Mouse (Mus musculus) forebrain, embryonic 13.5 days (tissue): ENCODE data around the gene Fam216a. TPM values are rescaled to one million over a fixed set of nuclear protein-coding genes. Genes with fewer than 3 reads are reported as not detected.

ENCODE experiments used
- ATAC-seq: fragments of 200-750 bp; cut with Nextera tagmentation; 2 replicates; pipeline ENCODE4 v1.8.0; 2017
- H3K27ac ChIP-seq: fragments of 300-500 bp; sonication (generic); 2 replicates; pipeline ENCODE4 v1.5.1; 2015; ENCODE audit warnings: inconsistent platforms, mild to moderate bottlenecking, moderate library complexity
- H3K27me3 ChIP-seq: fragments of 300-500 bp; sonication (generic); 2 replicates; pipeline ENCODE4 v1.6.1; 2015; ENCODE audit warnings: mild to moderate bottlenecking, inconsistent platforms
- H3K36me3 ChIP-seq: fragments of 300-500 bp; sonication (generic); 2 replicates; pipeline ENCODE4 v1.6.1; 2015; ENCODE audit warnings: mild to moderate bottlenecking, inconsistent platforms; ENCODE audit not compliant: poor library complexity, severe bottlenecking
- H3K4me1 ChIP-seq: fragments of 300-500 bp; sonication (generic); 2 replicates; pipeline ENCODE4 v1.6.1; 2015; ENCODE audit warnings: inconsistent platforms
- H3K4me2 ChIP-seq: fragments of 300-500 bp; sonication (generic); 2 replicates; pipeline ENCODE4 v1.6.1; 2015; ENCODE audit warnings: inconsistent platforms, mild to moderate bottlenecking, moderate library complexity
- H3K4me3 ChIP-seq: fragments of 300-500 bp; sonication (generic); 2 replicates; pipeline ENCODE4 v1.5.1; 2015; ENCODE audit warnings: mild to moderate bottlenecking, inconsistent platforms
- H3K9ac ChIP-seq: fragments of 300-500 bp; sonication (generic); 2 replicates; pipeline ENCODE4 v1.6.1; 2015; ENCODE audit warnings: mild to moderate bottlenecking, inconsistent platforms
- H3K9me3 ChIP-seq: fragments of 300-500 bp; sonication (generic); replicated peaks from 2 replicates; pipeline ENCODE4 v1.6.1; 2016; ENCODE audit warnings: inconsistent platforms
- WGBS: fragments of 180-500 bp; shearing (Covaris S2); methylation state at CpG from one replicate; pipeline ENCODE4 v1.1.7; 2015; 5-methylcytosine and 5-hydroxymethylcytosine counted together
- polyA plus RNA-seq: library from polyadenylated mRNA; unstranded; fragments of >200 nt; fragmentation: Nextera tagmentation; extraction: Ambion mirVana; gene quantifications from 2 replicates; pipeline ENCODE4 v1.2.1, GENCODE M21; 2015

The Fam216a gene
- polyA plus RNA-seq, 1 experiment from 2014 or later: 117 TPM

DNA sequence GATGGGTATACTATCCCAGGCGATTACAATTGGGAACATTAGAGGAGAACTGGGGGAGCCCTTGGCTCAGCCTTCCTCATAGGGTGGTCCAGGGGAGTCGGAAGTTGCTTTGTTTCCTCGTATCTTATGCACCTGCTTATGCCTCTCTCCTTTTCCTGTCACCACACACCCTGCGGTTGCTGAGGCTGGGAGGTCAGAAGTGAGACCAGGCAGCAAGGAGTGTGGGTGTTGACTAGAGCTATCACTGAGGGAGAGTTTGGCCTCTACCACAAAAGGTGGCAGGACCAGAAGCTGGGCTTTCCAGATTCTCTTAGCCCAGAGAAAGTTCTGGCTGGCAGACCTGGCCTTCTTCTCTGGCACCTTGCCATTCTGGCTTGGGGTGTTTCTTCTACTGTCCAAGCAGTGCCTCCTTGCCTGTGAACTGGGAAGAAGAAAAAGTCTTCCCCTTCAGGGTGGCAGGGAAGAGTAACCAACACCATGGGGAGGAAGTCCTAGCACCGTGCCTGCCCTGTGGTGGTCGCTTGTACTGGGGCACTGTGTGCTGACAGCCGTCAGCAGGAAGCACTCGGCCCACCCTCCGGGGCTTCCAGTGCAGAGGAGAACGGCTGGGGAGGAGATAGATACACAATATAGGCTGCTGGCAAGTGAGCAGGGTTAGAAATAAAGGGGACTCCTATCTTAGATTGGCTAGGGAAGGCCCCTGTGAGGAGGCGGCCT lies 54.7 kb downstream of the Fam216a start:
- Histone ChIP-seq H3K4me3 (no peak overlapping the region), H3K4me1 (no peaks in the 10 kb centered on the region), H3K4me2 (no peak overlapping the region), H3K9ac (no peak overlapping the region), H3K27me3 (no peaks in the 10 kb centered on the region), H3K9me3 (no peaks in the 10 kb centered on the region), H3K27ac (no peak overlapping the region), H3K36me3 (peaks cover 62% of the 10 kb centered on the region)
- WGBS: 80% methylated on average over 11 of the region's 11 CpGs
- no peak for ATAC-seq

DNA sequence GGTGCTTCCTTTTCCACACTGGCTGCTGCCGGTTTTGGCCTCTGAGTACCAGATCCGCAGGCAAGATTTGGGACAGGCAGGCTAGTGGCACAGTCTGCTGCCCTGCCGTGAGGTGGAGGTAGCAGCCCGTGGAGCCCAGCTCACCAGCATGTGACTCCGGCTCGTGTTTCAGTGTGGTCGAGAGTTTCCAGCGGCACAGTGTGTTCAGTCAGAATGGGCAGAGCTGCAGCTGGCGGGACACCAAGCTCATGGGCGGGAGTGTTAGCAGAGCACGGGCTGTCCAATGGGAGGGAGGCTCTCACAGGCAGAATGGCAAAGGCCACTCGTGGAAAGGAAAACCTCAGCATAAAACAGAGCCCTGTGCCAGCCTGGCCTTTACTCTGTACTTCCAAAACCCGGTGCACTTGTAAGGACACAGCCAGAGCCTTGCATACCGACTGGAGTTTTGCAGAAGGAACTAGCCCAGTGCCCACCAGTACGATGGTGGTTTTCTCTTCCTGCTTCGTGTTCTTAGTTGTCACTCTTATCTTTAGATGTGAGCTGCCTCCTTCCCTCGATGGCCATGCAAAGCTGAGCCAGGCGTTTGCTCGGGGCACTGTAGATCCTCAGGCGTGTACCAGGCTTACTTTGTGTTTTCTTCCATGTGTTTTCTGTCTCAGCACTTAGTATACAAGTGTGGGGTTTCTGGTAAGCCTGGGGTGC lies 57.0 kb downstream of the Fam216a start:
- Histone ChIP-seq H3K36me3 (peaks cover 58% of the 10 kb centered on the region), H3K4me3 (no peak overlapping the region), H3K9me3 (no peaks in the 10 kb centered on the region), H3K4me2 (no peak overlapping the region), H3K4me1 (no peaks in the 10 kb centered on the region), H3K27me3 (no peaks in the 10 kb centered on the region), H3K27ac (no peak overlapping the region), H3K9ac (no peak overlapping the region)
- WGBS: 70% methylated on average over 20 of the region's 20 CpGs
- ATAC-seq: peak; percentile 27; the same call in 1 of the 2 replicates

Other genes starting within 250 kb of the Fam216a start
- gene Ccdc63, start 231.5 kb downstream of the Fam216a start, polyA plus RNA-seq: not detected in 2 replicates
- 288 TPM in 2 replicates for gene Ppp1cc, start 214.1 kb downstream of the Fam216a start, polyA plus RNA-seq
- 2.9 and 3.0 TPM in 2 replicates for gene Hvcn1, start 165.6 kb downstream of the Fam216a start, polyA plus RNA-seq
- 4.8 and 4.9 TPM in 2 replicates for gene Tctn1, start 107.9 kb downstream of the Fam216a start, polyA plus RNA-seq
- gene Pptc7, start 88.0 kb downstream of the Fam216a start, polyA plus RNA-seq: 7.5 and 7.7 TPM in 2 replicates
- 16.1 TPM in 2 replicates for gene Rad9b, start 18.1 kb downstream of the Fam216a start, polyA plus RNA-seq
- 228 and 236 TPM in 2 replicates for gene Vps29, start 18.0 kb downstream of the Fam216a start, polyA plus RNA-seq
- gene Gpn3, start 488 bp downstream of the Fam216a start, polyA plus RNA-seq: 56.9 and 58.7 TPM in 2 replicates
- gene Arpc3, start 19.5 kb upstream of the Fam216a start, polyA plus RNA-seq: 152 and 167 TPM in 2 replicates
- 50.3 and 53.3 TPM in 2 replicates for gene Anapc7, start 49.3 kb upstream of the Fam216a start, polyA plus RNA-seq
- gene Atp2a2, start 129.9 kb upstream of the Fam216a start, polyA plus RNA-seq: 32.2 and 34.2 TPM in 2 replicates
- gene Ift81, start 242.2 kb upstream of the Fam216a start, polyA plus RNA-seq: 63.2 and 69.7 TPM in 2 replicates